Mouse (Mus musculus): ENCODE measurements around the gene Iqcf6. TPM values are rescaled to one million over a fixed set of nuclear protein-coding genes. Genes with fewer than 3 reads are reported as not detected.

The Iqcf6 gene
- total and polyA plus RNA-seq, 2 experiments from 2014 or later, result not detected

- H3K4me1 ChIP-seq (ENCODE audit: insufficient read depth, low read length), result no peaks in the 10 kb centered on the region
- H3K4me2 ChIP-seq (ENCODE audit: low read depth, low read length, poor library complexity, severe bottlenecking), result no peak overlapping the region
- H3K36me3 ChIP-seq (ENCODE audit: insufficient read depth, low read length), result no peaks in the 10 kb centered on the region
- WGBS, result 49% methylated on average over 7 of the region's 7 CpGs
- no peaks in the 10 kb centered on the region for H3K27me3 ChIP-seq (ENCODE audit: insufficient read depth, low read length)
- no peak for DNase-seq (ENCODE audit: low spot score)
- no peaks in the 10 kb centered on the region for H3K9me3 ChIP-seq (ENCODE audit: low read length)
- peak; percentile 9; the same call in 1 of the 2 replicates for TF ChIP-seq CTCF (IDR thresholded peaks at IDR 0.05)
- H3K27ac ChIP-seq (ENCODE audit: low read depth, low read length), result no peak overlapping the region
- H3K9ac ChIP-seq (replicated peaks; ENCODE audit: low read length, poor library complexity, severe bottlenecking), result no peak overlapping the region
- ATAC-seq (ENCODE audit: low FRiP score), result no peak
- H3K4me3 ChIP-seq (ENCODE audit: low read depth, low read length), result no peak overlapping the region
These were observed 27.9 kb upstream of the Iqcf6 start for GRCm38 (mm10) chr9:106598466-106598865.

- peak; percentile 66 for DNase-seq (ENCODE audit: low spot score)
- Histone ChIP-seq H3K4me1 (ENCODE audit: insufficient read depth, low read length) (no peaks in the 10 kb centered on the region), H3K9ac (replicated peaks; ENCODE audit: low read length, poor library complexity, severe bottlenecking) (no peak overlapping the region), H3K36me3 (ENCODE audit: insufficient read depth, low read length) (no peaks in the 10 kb centered on the region), H3K4me3 (ENCODE audit: low read depth, low read length) (no peak overlapping the region), H3K27me3 (ENCODE audit: insufficient read depth, low read length) (no peaks in the 10 kb centered on the region), H3K9me3 (ENCODE audit: low read length) (no peaks in the 10 kb centered on the region), H3K27ac (ENCODE audit: low read depth, low read length) (no peak overlapping the region), H3K4me2 (ENCODE audit: low read depth, low read length, poor library complexity, severe bottlenecking) (no peak overlapping the region)
- no peak for ATAC-seq (ENCODE audit: low FRiP score)
- TF ChIP-seq CTCF (IDR thresholded peaks at IDR 0.05), result peak; percentile 89
- 22% methylated on average over 8 of the region's 8 CpGs for WGBS
These were observed 25.8 kb upstream of the Iqcf6 start for GRCm38 (mm10) chr9:106600546-106600945.

GRCm38 (mm10) chr9:106610727-106611126 is 15.7 kb upstream of the Iqcf6 start:
- H3K27ac ChIP-seq (ENCODE audit: low read depth, low read length), result no peak overlapping the region
- 78% methylated on average over 4 of the region's 4 CpGs for WGBS
- H3K4me2 ChIP-seq (ENCODE audit: low read depth, low read length, poor library complexity, severe bottlenecking), result no peak overlapping the region
- H3K36me3 ChIP-seq (ENCODE audit: insufficient read depth, low read length), result no peaks in the 10 kb centered on the region
- H3K9ac ChIP-seq (replicated peaks; ENCODE audit: low read length, poor library complexity, severe bottlenecking), result no peak overlapping the region
- H3K4me3 ChIP-seq (ENCODE audit: low read depth, low read length), result no peak overlapping the region
- no peak for ATAC-seq (ENCODE audit: low FRiP score)
- H3K9me3 ChIP-seq (ENCODE audit: low read length), result no peaks in the 10 kb centered on the region
- H3K4me1 ChIP-seq (ENCODE audit: insufficient read depth, low read length), result no peaks in the 10 kb centered on the region
- no peaks in the 10 kb centered on the region for H3K27me3 ChIP-seq (ENCODE audit: insufficient read depth, low read length)
- no peak for TF ChIP-seq CTCF (IDR thresholded peaks at IDR 0.05)
- DNase-seq (ENCODE audit: low spot score), result no peak

GRCm38 (mm10) chr9:106613951-106614350 is 12.4 kb upstream of the Iqcf6 start:
- no peak overlapping the region for H3K4me3 ChIP-seq (ENCODE audit: low read depth, low read length)
- 65% methylated on average over 2 of the region's 2 CpGs for WGBS
- no peak for DNase-seq (ENCODE audit: low spot score)
- H3K9ac ChIP-seq (replicated peaks; ENCODE audit: low read length, poor library complexity, severe bottlenecking), result no peak overlapping the region
- no peak for ATAC-seq (ENCODE audit: low FRiP score)
- H3K9me3 ChIP-seq (ENCODE audit: low read length), result no peaks in the 10 kb centered on the region
- H3K27ac ChIP-seq (ENCODE audit: low read depth, low read length), result no peak overlapping the region
- no peak overlapping the region for H3K4me2 ChIP-seq (ENCODE audit: low read depth, low read length, poor library complexity, severe bottlenecking)
- no peaks in the 10 kb centered on the region for H3K4me1 ChIP-seq (ENCODE audit: insufficient read depth, low read length)
- TF ChIP-seq CTCF (IDR thresholded peaks at IDR 0.05), result no peak
- no peaks in the 10 kb centered on the region for H3K27me3 ChIP-seq (ENCODE audit: insufficient read depth, low read length)
- no peaks in the 10 kb centered on the region for H3K36me3 ChIP-seq (ENCODE audit: insufficient read depth, low read length)

- ATAC-seq (ENCODE audit: low FRiP score), result no peak
- no peak for TF ChIP-seq CTCF (IDR thresholded peaks at IDR 0.05)
- Histone ChIP-seq H3K4me3 (ENCODE audit: low read depth, low read length) (no peak overlapping the region), H3K4me2 (ENCODE audit: low read depth, low read length, poor library complexity, severe bottlenecking) (no peak overlapping the region), H3K27ac (ENCODE audit: low read depth, low read length) (0 out of 2 replicates have a peak overlapping the region, but pooled peaks have one; percentile 26), H3K36me3 (ENCODE audit: insufficient read depth, low read length) (no peaks in the 10 kb centered on the region), H3K27me3 (ENCODE audit: insufficient read depth, low read length) (no peaks in the 10 kb centered on the region), H3K9ac (replicated peaks; ENCODE audit: low read length, poor library complexity, severe bottlenecking) (no peak overlapping the region), H3K4me1 (ENCODE audit: insufficient read depth, low read length) (no peaks in the 10 kb centered on the region), H3K9me3 (ENCODE audit: low read length) (no peaks in the 10 kb centered on the region)
- DNase-seq (ENCODE audit: low spot score), result peak; percentile 39
- WGBS, result 53% methylated on average over 3 of the region's 3 CpGs
These were observed 11.8 kb upstream of the Iqcf6 start for GRCm38 (mm10) chr9:106614616-106615015.

GRCm38 (mm10) chr9:106616306-106616705 is 10.1 kb upstream of the Iqcf6 start:
- H3K27me3 ChIP-seq (ENCODE audit: insufficient read depth, low read length), result no peaks in the 10 kb centered on the region
- no peak overlapping the region for H3K9ac ChIP-seq (replicated peaks; ENCODE audit: low read length, poor library complexity, severe bottlenecking)
- H3K4me2 ChIP-seq (ENCODE audit: low read depth, low read length, poor library complexity, severe bottlenecking), result no peak overlapping the region
- no peaks in the 10 kb centered on the region for H3K36me3 ChIP-seq (ENCODE audit: insufficient read depth, low read length)
- no peaks in the 10 kb centered on the region for H3K4me1 ChIP-seq (ENCODE audit: insufficient read depth, low read length)
- ATAC-seq (ENCODE audit: low FRiP score) (no peak), DNase-seq (ENCODE audit: low spot score) (no peak)
- H3K27ac ChIP-seq (ENCODE audit: low read depth, low read length), result no peak overlapping the region
- WGBS, result 83% methylated on average over 9 of the region's 9 CpGs
- no peak for TF ChIP-seq CTCF (IDR thresholded peaks at IDR 0.05)
- no peak overlapping the region for H3K4me3 ChIP-seq (ENCODE audit: low read depth, low read length)
- H3K9me3 ChIP-seq (ENCODE audit: low read length), result no peaks in the 10 kb centered on the region

All from midbrain, postnatal 0 days (tissue).